Mouse (Mus musculus) embryonic fibroblast, embryonic 13.5 days (primary cell): ENCODE measurements around the gene Fabp1.

ENCODE experiments used
- CTCF ChIP-seq: IDR thresholded peaks from 2 replicates; pipeline ENCODE4 v1.5.1; 2011; ENCODE audit warnings: mild to moderate bottlenecking, control low read depth, low read length, moderate library complexity, borderline replicate concordance; ENCODE audit not compliant: insufficient read depth
- POLR2A ChIP-seq: IDR thresholded peaks from 2 replicates; pipeline ENCODE4 v1.6.1; 2011; ENCODE audit warnings: low read depth, mild to moderate bottlenecking, control low read depth, low read length, moderate library complexity

DNA sequence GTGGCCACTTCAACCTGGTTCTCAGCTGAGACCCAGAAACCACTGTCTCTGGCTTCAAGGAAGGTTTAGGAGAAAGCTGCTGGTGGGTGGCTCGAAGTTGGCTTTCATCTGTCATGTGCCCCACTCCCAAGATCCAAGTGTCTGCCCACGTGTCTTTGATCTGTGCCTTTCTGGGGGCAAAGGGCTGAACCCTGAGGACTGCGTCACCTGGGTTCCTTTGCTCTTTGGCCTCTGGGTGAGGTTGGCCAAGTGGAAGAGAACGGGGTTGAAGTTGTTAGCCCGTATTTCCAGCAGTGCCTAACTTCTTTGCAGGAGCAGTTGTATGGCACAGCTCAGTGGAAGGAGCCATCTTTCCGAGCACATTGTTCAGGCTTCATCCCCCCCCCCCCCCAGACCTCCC, 36.9 kb downstream of the Fabp1 start:
- TF ChIP-seq POLR2A = no peak
- no peak for TF ChIP-seq CTCF
